Mouse (Mus musculus) heart, adult 2 months (tissue): ENCODE results near the gene Kirrel3.

Experiments used
- CTCF ChIP-seq: fragments of 200-600 bp; IDR thresholded peaks from 2 replicates; pipeline ENCODE4 v1.8.1; 2022; ENCODE audit warnings: antibody characterized with exemption, mild to moderate bottlenecking, moderate library complexity
- POLR2A ChIP-seq: fragments of 200-500 bp; IDR thresholded peaks from 2 replicates; pipeline ENCODE4 v1.6.1; 2011; ENCODE audit warnings: mild to moderate bottlenecking, low read depth, low read length, control low read depth; ENCODE audit not compliant: insufficient read depth

DNA sequence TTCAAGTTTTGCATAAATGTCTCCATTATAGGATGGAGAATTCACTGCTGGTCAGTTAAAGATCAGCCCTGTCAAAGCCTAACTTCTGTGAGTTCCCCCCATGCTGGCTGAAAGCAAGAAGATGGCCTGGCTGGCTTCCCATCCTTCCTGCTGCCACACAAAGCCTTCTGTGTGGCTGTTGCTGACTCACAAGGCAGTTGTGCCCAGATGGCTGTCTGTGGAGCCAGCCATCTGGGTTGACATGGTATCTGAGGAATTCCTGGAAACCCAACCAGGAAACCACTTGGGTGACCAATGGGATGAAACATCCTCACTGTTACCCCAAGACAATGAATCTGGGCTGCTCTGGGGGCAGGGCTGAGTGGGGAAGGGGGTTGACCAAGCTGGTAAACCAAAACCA, 500.5 kb downstream of the Kirrel3 start:
- TF ChIP-seq POLR2A (no peak), CTCF (no peak)
